Mouse (Mus musculus) embryonic facial prominence, embryonic 11.5 days (tissue): ENCODE measurements around the gene Naaladl2. TPM values are rescaled to one million over a fixed set of nuclear protein-coding genes. Genes with fewer than 3 reads are reported as not detected.

Source experiments
- ATAC-seq: fragments of 200-750 bp; cut with Nextera tagmentation; replicated peaks from 2 replicates; pipeline ENCODE4 v1.8.0; 2017; ENCODE audit warnings: low read depth; ENCODE audit not compliant: insufficient number of reproducible peaks, low FRiP score, low TSS enrichment
- DNase-seq: peaks from one replicate; pipeline ENCODE4 v3.0.0-alpha.2; 2015; ENCODE audit warnings: low spot score
- H3K27ac ChIP-seq: fragments of 300-500 bp; sonication (generic); replicated peaks from 2 replicates; pipeline ENCODE4 v1.5.1; 2014; ENCODE audit warnings: mild to moderate bottlenecking, low read depth, low read length, control low read depth
- H3K27me3 ChIP-seq: fragments of 300-500 bp; sonication (generic); 2 replicates; pipeline ENCODE4 v1.6.1; 2014; ENCODE audit warnings: mild to moderate bottlenecking, low read length, moderate library complexity, mixed read lengths; ENCODE audit not compliant: control insufficient read depth, insufficient read depth
- H3K36me3 ChIP-seq: fragments of 300-500 bp; sonication (generic); replicated peaks from 2 replicates; pipeline ENCODE4 v1.6.1; 2014; ENCODE audit warnings: low read depth, mild to moderate bottlenecking, low read length, moderate library complexity, mixed read lengths; ENCODE audit not compliant: control insufficient read depth, insufficient read depth
- H3K4me1 ChIP-seq: fragments of 300-500 bp; sonication (generic); 2 replicates; pipeline ENCODE4 v1.6.1; 2014; ENCODE audit warnings: low read length, mixed read lengths; ENCODE audit not compliant: control insufficient read depth, insufficient read depth
- H3K4me2 ChIP-seq: fragments of 300-500 bp; sonication (generic); 2 replicates; pipeline ENCODE4 v1.6.1; 2014; ENCODE audit warnings: low read depth, mild to moderate bottlenecking, control low read depth, low read length, moderate library complexity
- H3K4me3 ChIP-seq: fragments of 300-500 bp; sonication (generic); 2 replicates; pipeline ENCODE4 v1.5.1; 2014; ENCODE audit warnings: low read depth, low read length, control low read depth
- H3K9ac ChIP-seq: fragments of 300-500 bp; sonication (generic); replicated peaks from 2 replicates; pipeline ENCODE4 v1.6.1; 2014; ENCODE audit warnings: mild to moderate bottlenecking, control low read depth, low read length
- H3K9me3 ChIP-seq: fragments of 300-500 bp; sonication (generic); replicated peaks from 2 replicates; pipeline ENCODE4 v1.6.1; 2016; ENCODE audit warnings: mild to moderate bottlenecking, low read length, inconsistent platforms, mixed read lengths; ENCODE audit not compliant: control insufficient read depth
- WGBS: fragments of 180-500 bp; shearing (Covaris S2); extraction: QIAGEN DNeasy Blood & Tissue Kit; methylation state at CpG from one replicate; pipeline ENCODE4 v1.1.7; 2014; 5-methylcytosine and 5-hydroxymethylcytosine counted together
- polyA plus RNA-seq: library from polyadenylated mRNA; unstranded; fragments of >200 nt; fragmentation: Nextera tagmentation; extraction: Ambion mirVana; gene quantifications from 2 replicates; pipeline ENCODE4 v1.2.1, GENCODE M21; 2014

The Naaladl2 gene
- polyA plus RNA-seq, 1 experiment from 2014 or later: 0.49 TPM

GRCm38 (mm10) chr3:24743946-24744345 is 400.1 kb downstream of the Naaladl2 start:
- no peaks in the 10 kb centered on the region for H3K27me3 ChIP-seq
- 79% methylated on average over 3 of the region's 3 CpGs for WGBS
- no peaks in the 10 kb centered on the region for H3K36me3 ChIP-seq
- H3K9me3 ChIP-seq: no peaks in the 10 kb centered on the region
- no peak overlapping the region for H3K4me3 ChIP-seq
- H3K27ac ChIP-seq: no peak overlapping the region
- DNase-seq (no peak), ATAC-seq (no peak)
- H3K9ac ChIP-seq: no peak overlapping the region
- H3K4me1 ChIP-seq: no peaks in the 10 kb centered on the region
- H3K4me2 ChIP-seq: no peak overlapping the region

- 80% methylated on average over 3 of the region's 3 CpGs for WGBS
- H3K27me3 ChIP-seq: no peaks in the 10 kb centered on the region
- no peak for DNase-seq
- no peak overlapping the region for H3K27ac ChIP-seq
- no peak overlapping the region for H3K9ac ChIP-seq
- H3K4me2 ChIP-seq: no peak overlapping the region
- no peak overlapping the region for H3K4me3 ChIP-seq
- no peak for ATAC-seq
- H3K9me3 ChIP-seq: no peaks in the 10 kb centered on the region
- H3K4me1 ChIP-seq: no peaks in the 10 kb centered on the region
- H3K36me3 ChIP-seq: no peaks in the 10 kb centered on the region
Measured at GRCm38 (mm10) chr3:24719181-24719749, 424.8 kb downstream of the Naaladl2 start.

- ATAC-seq: no peak
Measured at GRCm38 (mm10) chr3:24714770-24715169, 429.3 kb downstream of the Naaladl2 start.

GRCm38 (mm10) chr3:24705778-24706423 is 438.2 kb downstream of the Naaladl2 start:
- DNase-seq: no peak
- H3K4me3 ChIP-seq: no peak overlapping the region
- no peak overlapping the region for H3K27ac ChIP-seq
- WGBS: 79% methylated on average over 4 of the region's 4 CpGs
- H3K27me3 ChIP-seq: no peaks in the 10 kb centered on the region
- ATAC-seq: no peak
- H3K9me3 ChIP-seq: no peaks in the 10 kb centered on the region
- H3K9ac ChIP-seq: no peak overlapping the region
- H3K36me3 ChIP-seq: no peaks in the 10 kb centered on the region
- H3K4me2 ChIP-seq: no peak overlapping the region
- H3K4me1 ChIP-seq: no peaks in the 10 kb centered on the region

More at GRCm38 (mm10) chr3:24714770-24715169, 429.3 kb downstream of the Naaladl2 start:
- Histone ChIP-seq H3K27ac (no peak overlapping the region), H3K27me3 (no peaks in the 10 kb centered on the region), H3K9me3 (no peaks in the 10 kb centered on the region), H3K36me3 (no peaks in the 10 kb centered on the region), H3K9ac (no peak overlapping the region), H3K4me2 (no peak overlapping the region), H3K4me1 (no peaks in the 10 kb centered on the region), H3K4me3 (no peak overlapping the region)
- DNase-seq: no peak
- 88% methylated on average over 3 of the region's 3 CpGs for WGBS

DNA sequence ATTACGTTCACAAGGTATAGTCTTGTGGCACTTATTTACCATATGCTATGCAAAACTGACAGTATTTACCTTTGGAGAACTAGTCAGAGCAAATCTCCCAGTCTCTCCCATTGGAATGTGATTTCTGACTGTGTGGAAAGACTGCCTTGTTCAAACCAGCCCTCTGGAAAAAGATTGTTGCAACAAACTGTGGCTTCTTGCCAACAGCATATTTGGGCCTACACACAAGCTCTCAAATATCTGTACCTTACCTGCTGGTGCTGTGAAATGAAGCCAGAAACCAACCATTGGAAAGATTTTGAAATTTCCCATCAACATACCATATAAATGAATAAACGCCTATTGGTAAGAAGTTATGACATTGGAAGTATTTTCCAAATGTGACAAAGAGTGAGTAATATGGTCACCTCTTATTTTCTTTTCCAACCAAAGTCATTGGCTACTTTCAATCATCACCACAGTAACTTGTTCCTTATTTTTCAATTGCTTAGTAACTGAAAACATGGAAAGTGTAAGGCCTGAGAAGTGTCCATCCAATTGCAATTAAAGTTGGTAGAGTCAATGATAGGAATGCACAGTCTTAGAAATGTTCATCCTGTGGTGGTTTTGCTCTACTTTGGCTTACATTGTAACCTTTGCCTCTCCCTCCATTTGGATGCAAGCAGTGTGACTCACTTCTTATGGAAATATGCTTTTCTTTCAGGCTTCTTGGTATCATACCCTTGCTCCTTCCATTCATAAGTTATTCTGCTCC is 453.7 kb downstream of the Naaladl2 start:
- Histone ChIP-seq H3K9ac (no peak overlapping the region), H3K36me3 (no peaks in the 10 kb centered on the region), H3K4me1 (no peaks in the 10 kb centered on the region), H3K27ac (no peak overlapping the region), H3K9me3 (no peaks in the 10 kb centered on the region), H3K27me3 (no peaks in the 10 kb centered on the region), H3K4me3 (no peak overlapping the region), H3K4me2 (no peak overlapping the region)
- WGBS: 83% methylated on average over 2 of the region's 2 CpGs
- ATAC-seq: no peak
- no peak for DNase-seq

DNA sequence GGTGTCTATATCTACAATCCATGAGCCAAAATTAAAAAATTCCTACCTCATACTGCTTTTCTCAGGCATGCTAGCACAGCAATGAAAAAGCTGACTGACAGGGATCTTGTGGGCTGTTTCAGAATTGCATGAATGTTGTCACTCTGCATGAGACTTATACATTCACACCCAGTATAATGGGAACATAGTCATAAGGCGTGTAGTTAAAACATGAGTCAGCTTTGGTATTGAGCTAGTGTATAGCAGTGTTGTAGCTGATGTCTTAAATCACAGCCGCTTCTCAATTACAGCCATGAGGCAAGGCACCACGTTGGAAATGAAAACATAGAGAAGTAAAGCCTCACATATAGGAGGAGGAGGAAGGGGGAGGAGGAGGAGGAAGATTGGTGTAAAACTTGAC is 473.6 kb downstream of the Naaladl2 start:
- Histone ChIP-seq H3K4me1 (no peaks in the 10 kb centered on the region), H3K27ac (no peak overlapping the region), H3K9me3 (no peaks in the 10 kb centered on the region), H3K4me3 (no peak overlapping the region), H3K27me3 (no peaks in the 10 kb centered on the region), H3K36me3 (no peaks in the 10 kb centered on the region), H3K4me2 (no peak overlapping the region), H3K9ac (no peak overlapping the region)
- ATAC-seq (no peak), DNase-seq (no peak)
- WGBS: 79% methylated on average over 3 of the region's 3 CpGs

DNA sequence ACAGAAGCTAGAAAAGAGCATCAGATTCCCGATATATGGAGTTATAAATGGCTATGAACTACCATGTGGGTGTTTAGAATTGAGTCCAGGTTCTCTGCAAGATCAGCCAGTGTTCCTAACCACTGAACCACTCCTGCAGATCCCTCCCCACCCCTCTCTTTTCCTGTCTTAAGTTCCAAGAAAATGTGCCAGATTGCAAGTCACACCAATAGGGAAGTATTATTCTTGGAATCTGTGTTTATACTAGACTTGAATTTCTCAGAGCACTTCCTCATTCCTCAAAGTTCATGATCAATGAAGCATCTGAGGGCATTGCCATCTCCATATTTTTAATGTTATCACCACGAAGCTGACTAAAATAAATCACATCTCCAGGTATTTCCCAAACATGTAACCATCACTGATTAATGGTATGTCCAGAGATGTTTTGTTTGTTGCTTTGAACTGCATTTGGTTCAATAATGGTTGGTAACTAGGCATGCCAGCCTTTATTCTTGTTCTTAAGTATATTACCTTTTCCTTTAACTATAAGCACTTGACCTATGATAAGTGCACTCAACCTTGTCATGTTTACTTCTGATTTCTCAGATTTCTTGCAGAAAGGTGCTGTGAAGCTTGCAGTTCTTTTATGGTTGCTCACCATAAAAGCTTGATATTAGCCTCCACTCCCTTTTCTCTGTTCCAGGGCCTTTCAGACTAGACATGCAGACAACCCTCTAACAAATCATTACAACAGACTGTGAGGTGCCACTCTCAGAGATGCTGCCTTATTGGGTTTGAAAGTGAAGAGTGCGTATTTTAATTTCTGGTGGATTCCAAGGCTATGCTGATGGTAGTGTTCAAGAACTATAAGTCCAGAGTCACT is 475.8 kb downstream of the Naaladl2 start:
- ATAC-seq (no peak), DNase-seq (no peak)
- H3K36me3 ChIP-seq: no peaks in the 10 kb centered on the region
- WGBS: 88% methylated on average over 3 of the region's 3 CpGs
- no peaks in the 10 kb centered on the region for H3K9me3 ChIP-seq
- no peak overlapping the region for H3K27ac ChIP-seq
- H3K4me1 ChIP-seq: no peaks in the 10 kb centered on the region
- H3K27me3 ChIP-seq: no peaks in the 10 kb centered on the region
- no peak overlapping the region for H3K4me2 ChIP-seq
- H3K9ac ChIP-seq: no peak overlapping the region
- H3K4me3 ChIP-seq: no peak overlapping the region
